14 mouse cellular contexts compared by ENCODE assay signal in the genomic region with DNA sequence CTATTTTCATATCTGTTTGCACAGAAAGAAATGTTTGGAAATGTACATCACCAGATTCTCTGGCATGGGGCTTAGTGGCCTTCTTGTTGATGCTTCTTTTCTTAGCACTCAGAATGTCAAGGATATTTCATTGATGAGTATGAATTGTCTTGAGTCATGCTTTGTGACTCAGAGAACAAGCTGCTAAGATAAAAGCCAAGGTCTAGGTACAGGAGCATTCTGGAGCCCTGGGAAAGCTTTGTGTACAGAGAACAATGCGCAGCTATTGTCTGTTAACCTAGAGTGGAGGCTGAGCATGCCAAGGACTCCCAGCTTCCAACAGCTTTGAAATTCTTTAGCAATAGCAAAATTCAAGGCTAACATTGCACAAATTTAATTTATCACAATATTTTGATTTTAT.
DNase-seq lines count a peak whose midpoint lies in the region; ATAC-seq lines count a peak whose summit lies in the region.
"Had no signal": no experiment of that assay in that cellular context is flagged by ENCODE, and none has a peak within 500 bp of the region (broad histone marks: within the 10 kb centered on the region; RNA-seq: fewer than 3 reads in every experiment).

No protein-coding gene starts in this region.

- DNase-seq in frontal cortex, postnatal 14 days (ENCODE audit: low spot score in 2 of 2) = no peak
- DNase-seq in right cerebral cortex, adult 18-20 months = peak; percentile 11
- DNase-seq in right cerebral cortex, postnatal 25 days = no peak
- peak; percentile 27 for DNase-seq in adrenal gland, postnatal 10 days
- DNase-seq in layer of hippocampus, adult 11-12 months (ENCODE audit: low spot score) = no peak
- DNase-seq: cerebellum, adult 9-10 months; heart, postnatal 36 days; kidney, adult 18-20 months; kidney, postnatal 14 days; layer of hippocampus, adult 9-11 months had no signal

- peak; percentile 42 for ATAC-seq in frontal cortex, adult (ENCODE audit: low TSS enrichment)
- no peak for ATAC-seq in megakaryocyte progenitor cell, adult 5-6 weeks (replicated peaks; ENCODE audit: poor library complexity)
- ATAC-seq: forebrain, embryonic 13.5 days; hindbrain, postnatal 0 days had no signal

Comparison
In these comparisons a context has a peak if more than half of its experiments do, and no peak if none do; other contexts are left out.
1. DNase-seq: peak in right cerebral cortex, adult 18-20 months (single experiment) and adrenal gland, postnatal 10 days (single experiment); none in frontal cortex, postnatal 14 days (0 of 2), right cerebral cortex, postnatal 25 days (single experiment) and layer of hippocampus, adult 11-12 months (single experiment).